Mouse (Mus musculus) liver, embryonic 14.5 days (tissue): ENCODE measurements around the gene Pitpna.

Experiments
- CTCF ChIP-seq: IDR thresholded peaks from 2 replicates; pipeline ENCODE4 v1.5.1; 2016; ENCODE audit warnings: antibody characterized with exemption, low read depth, control low read depth
- EP300 ChIP-seq: IDR thresholded peaks from 2 replicates; pipeline ENCODE4 v1.6.1; 2016; ENCODE audit warnings: antibody characterized with exemption, low read depth

DNA sequence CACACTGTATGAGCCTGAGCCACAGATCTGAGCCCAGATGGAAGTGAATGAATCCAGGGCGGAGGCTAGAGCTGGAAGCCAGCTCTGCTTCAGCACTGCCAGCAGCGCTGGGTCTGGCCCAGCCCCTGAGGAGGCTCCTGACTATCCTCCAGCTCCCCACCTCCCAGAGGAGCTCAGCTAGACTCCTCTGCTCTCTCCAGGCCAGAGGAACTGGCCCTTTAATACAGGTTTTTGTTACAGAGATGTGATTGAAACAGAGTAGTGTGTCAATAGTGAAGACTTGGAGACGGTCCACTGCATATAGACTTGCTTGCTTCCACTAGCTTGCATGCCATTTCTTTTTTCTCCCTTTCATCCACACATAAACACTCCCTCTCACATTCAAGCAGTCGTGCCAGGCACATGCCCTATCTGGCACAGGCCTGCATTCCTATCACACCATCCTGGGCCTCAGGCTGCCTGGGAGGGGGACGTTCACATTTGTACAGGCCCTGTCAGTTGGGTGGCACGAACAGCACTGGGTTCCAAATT is 59.8 kb downstream of the Pitpna start:
- TF ChIP-seq CTCF: no peak
- TF ChIP-seq EP300: no peak
